Mouse (Mus musculus) neural tube, embryonic 15.5 days (tissue): ENCODE measurements around the gene Slc24a3. TPM values are rescaled to one million over a fixed set of nuclear protein-coding genes. Genes with fewer than 3 reads are reported as not detected.

Experiments
- ATAC-seq: fragments of 200-750 bp; cut with Nextera tagmentation; 2 replicates; pipeline ENCODE4 v1.8.0; 2017; ENCODE audit warnings: mild to moderate bottlenecking, moderate TSS enrichment, moderate library complexity; ENCODE audit not compliant: low FRiP score
- H3K27ac ChIP-seq: fragments of 300-500 bp; sonication (generic); replicated peaks from 2 replicates; pipeline ENCODE4 v1.5.1; 2015; ENCODE audit warnings: mild to moderate bottlenecking, inconsistent platforms
- H3K27me3 ChIP-seq: fragments of 300-500 bp; sonication (generic); replicated peaks from 2 replicates; pipeline ENCODE4 v1.6.1; 2015; ENCODE audit warnings: inconsistent platforms
- H3K36me3 ChIP-seq: fragments of 300-500 bp; sonication (generic); 2 replicates; pipeline ENCODE4 v1.6.1; 2015; ENCODE audit warnings: inconsistent platforms
- H3K4me1 ChIP-seq: fragments of 300-500 bp; sonication (generic); 2 replicates; pipeline ENCODE4 v1.6.1; 2015; ENCODE audit warnings: inconsistent platforms
- H3K4me2 ChIP-seq: fragments of 300-500 bp; sonication (generic); 2 replicates; pipeline ENCODE4 v1.6.1; 2015; ENCODE audit warnings: inconsistent platforms, mild to moderate bottlenecking, moderate library complexity
- H3K4me3 ChIP-seq: fragments of 300-500 bp; sonication (generic); replicated peaks from 2 replicates; pipeline ENCODE4 v1.5.1; 2015; ENCODE audit warnings: mild to moderate bottlenecking, inconsistent platforms
- H3K9ac ChIP-seq: fragments of 300-500 bp; sonication (generic); replicated peaks from 2 replicates; pipeline ENCODE4 v1.6.1; 2015; ENCODE audit warnings: mild to moderate bottlenecking, inconsistent platforms
- H3K9me3 ChIP-seq: fragments of 300-500 bp; sonication (generic); replicated peaks from 2 replicates; pipeline ENCODE4 v1.6.1; 2016; ENCODE audit warnings: inconsistent platforms
- WGBS: fragments of 180-500 bp; shearing (Covaris S2); methylation state at CpG from one replicate; pipeline ENCODE4 v1.1.7; 2015; ENCODE audit warnings: mixed read lengths; 5-methylcytosine and 5-hydroxymethylcytosine counted together
- polyA plus RNA-seq: library from polyadenylated mRNA; unstranded; fragments of >200 nt; fragmentation: Nextera tagmentation; extraction: Ambion mirVana; gene quantifications from 2 replicates; pipeline ENCODE4 v1.2.1, GENCODE M21; 2015

The Slc24a3 gene
- polyA plus RNA-seq, 1 experiment from 2014 or later = 28.9 TPM

DNA sequence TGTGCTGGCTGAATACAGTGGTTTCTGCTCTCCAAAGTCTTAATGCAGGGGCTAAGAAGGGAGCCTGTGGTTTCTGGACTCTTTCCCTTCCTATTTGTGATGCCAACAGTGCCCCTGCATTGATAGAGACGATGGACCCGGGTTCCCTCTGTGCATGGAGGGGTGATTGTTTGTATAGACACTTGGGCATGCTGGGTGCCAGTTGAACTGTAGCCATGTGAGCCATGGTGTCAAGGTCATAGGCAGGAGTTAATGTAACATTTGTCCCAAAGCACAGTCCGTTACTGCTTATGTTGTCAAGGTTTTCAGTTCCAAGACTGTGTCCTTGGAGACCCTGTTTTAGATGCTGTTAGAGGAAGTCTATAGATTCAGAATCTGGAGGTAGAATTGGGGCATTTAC is 80.6 kb downstream of the Slc24a3 start:
- H3K4me1 ChIP-seq = no peaks in the 10 kb centered on the region
- WGBS = 74% methylated on average over 3 of the region's 3 CpGs
- H3K27ac ChIP-seq = no peak overlapping the region
- H3K36me3 ChIP-seq = no peaks in the 10 kb centered on the region
- no peaks in the 10 kb centered on the region for H3K27me3 ChIP-seq
- H3K4me3 ChIP-seq = no peak overlapping the region
- no peaks in the 10 kb centered on the region for H3K9me3 ChIP-seq
- H3K4me2 ChIP-seq = no peak overlapping the region
- peak; percentile 69 for ATAC-seq
- no peak overlapping the region for H3K9ac ChIP-seq

DNA sequence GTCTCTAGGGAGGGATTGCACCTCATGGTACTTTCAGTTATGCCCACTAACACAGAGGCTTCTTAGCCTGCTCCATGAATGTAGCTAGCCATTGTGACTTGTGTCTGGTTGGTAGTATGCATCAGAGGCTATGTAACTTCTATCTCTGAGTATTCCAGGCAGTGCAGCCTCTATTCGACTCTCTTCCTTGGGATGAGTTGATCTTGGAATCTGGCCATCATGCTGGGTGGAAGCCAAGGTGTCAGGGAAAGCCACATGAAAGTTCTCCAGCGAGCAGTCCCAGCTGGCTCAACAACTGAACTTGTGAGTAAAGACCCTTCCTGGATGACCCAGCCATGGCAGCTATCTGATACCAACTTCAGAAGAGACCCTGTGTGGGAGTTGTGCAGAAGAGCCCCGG is 89.8 kb downstream of the Slc24a3 start:
- no peaks in the 10 kb centered on the region for H3K4me1 ChIP-seq
- no peak overlapping the region for H3K4me2 ChIP-seq
- no peak overlapping the region for H3K4me3 ChIP-seq
- 78% methylated on average over 3 of the region's 3 CpGs for WGBS
- H3K9me3 ChIP-seq = no peaks in the 10 kb centered on the region
- H3K9ac ChIP-seq = no peak overlapping the region
- no peaks in the 10 kb centered on the region for H3K36me3 ChIP-seq
- no peak overlapping the region for H3K27ac ChIP-seq
- no peak for ATAC-seq
- H3K27me3 ChIP-seq = no peaks in the 10 kb centered on the region

DNA sequence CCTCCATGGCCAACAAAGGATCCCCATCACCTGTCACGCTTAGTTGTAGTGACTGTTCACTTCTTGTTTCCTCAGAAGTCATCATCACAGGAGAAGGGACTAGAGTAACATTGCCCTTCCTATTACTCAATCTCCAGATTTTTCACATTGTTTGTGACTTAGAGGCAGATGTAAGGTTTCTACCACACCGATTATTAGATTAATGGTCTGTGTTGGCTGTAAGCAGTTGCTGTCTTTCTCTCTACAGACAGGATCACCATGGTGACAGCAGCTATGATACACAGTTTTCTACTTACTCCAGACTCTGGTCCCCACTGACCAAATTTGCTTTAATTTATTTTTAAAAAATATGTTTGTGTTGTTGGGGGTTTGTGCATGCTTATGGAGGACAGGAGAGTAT is 90.3 kb downstream of the Slc24a3 start:
- Histone ChIP-seq H3K4me1 (no peaks in the 10 kb centered on the region), H3K4me3 (no peak overlapping the region), H3K27ac (no peak overlapping the region), H3K4me2 (no peak overlapping the region), H3K27me3 (no peaks in the 10 kb centered on the region), H3K9ac (no peak overlapping the region), H3K36me3 (no peaks in the 10 kb centered on the region), H3K9me3 (no peaks in the 10 kb centered on the region)
- WGBS = 91% methylated on average over 2 of the region's 2 CpGs
- no peak for ATAC-seq

DNA sequence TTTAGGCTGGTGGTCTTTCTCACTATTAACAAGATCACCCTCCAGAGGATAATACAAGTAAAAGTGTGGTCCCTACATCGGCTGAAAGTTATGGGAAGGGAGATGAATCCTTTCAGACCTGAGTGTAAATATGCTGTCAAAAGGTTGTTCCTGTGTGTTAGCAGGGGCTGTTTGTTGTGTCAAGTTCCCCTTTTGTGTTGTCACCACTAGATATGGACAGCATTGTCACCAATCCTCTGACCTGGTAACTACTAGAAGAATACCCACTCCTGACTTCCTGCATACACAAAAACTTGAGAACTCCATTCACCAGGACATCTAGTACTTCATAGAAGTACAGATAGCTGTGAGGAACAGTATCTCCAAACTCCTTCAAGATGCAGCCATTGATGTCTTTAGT is 93.0 kb downstream of the Slc24a3 start:
- no peaks in the 10 kb centered on the region for H3K4me1 ChIP-seq
- no peak for ATAC-seq
- no peak overlapping the region for H3K9ac ChIP-seq
- WGBS = 77% methylated on average over 1 of the region's 1 CpGs
- H3K9me3 ChIP-seq = no peaks in the 10 kb centered on the region
- H3K27me3 ChIP-seq = no peaks in the 10 kb centered on the region
- no peak overlapping the region for H3K4me3 ChIP-seq
- H3K36me3 ChIP-seq = no peaks in the 10 kb centered on the region
- no peak overlapping the region for H3K27ac ChIP-seq
- no peak overlapping the region for H3K4me2 ChIP-seq

DNA sequence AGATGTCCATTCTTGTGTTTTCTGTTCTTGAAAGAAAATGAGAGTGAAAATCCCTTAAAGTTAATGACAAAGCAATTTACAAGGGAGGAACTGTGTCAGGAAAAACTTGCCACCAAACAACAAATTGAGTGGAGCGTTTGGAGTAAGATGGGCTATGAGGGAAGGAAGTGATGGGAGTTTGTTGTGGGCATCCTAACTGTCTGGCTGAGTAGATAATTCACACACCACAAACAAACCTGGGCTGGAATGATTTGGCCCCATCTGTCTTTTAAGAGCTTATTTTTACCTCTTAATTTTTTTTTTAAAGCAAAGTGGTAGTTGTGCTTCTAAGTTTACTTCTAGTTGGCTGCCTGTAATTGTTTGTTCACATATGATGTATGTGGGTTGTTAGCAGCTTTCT is 94.6 kb downstream of the Slc24a3 start:
- H3K36me3 ChIP-seq = no peaks in the 10 kb centered on the region
- WGBS = 97% methylated on average over 1 of the region's 1 CpGs
- no peak overlapping the region for H3K27ac ChIP-seq
- H3K4me2 ChIP-seq = no peak overlapping the region
- H3K9me3 ChIP-seq = no peaks in the 10 kb centered on the region
- ATAC-seq = no peak
- no peaks in the 10 kb centered on the region for H3K27me3 ChIP-seq
- H3K4me1 ChIP-seq = no peaks in the 10 kb centered on the region
- no peak overlapping the region for H3K9ac ChIP-seq
- no peak overlapping the region for H3K4me3 ChIP-seq

DNA sequence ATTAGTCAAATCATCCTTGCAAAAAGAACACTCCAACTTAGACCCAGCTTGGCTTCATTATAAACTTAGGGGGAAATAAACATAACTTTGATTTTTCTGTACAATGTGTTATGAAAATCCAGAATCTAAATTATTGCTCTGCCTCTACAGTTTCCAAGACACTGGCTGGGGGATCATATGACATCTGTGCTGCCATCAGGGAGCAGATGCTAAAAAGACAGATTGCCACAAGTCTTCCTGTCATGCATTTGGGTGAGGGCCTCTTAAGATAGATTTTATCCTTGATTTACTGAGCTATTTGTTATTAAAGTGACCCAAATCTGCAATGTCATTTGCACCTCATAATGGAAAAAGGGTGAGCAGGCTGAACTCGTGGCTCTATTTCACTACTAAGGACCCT is 99.2 kb downstream of the Slc24a3 start:
- Histone ChIP-seq H3K4me1 (no peaks in the 10 kb centered on the region), H3K9me3 (no peaks in the 10 kb centered on the region), H3K27me3 (no peaks in the 10 kb centered on the region), H3K4me2 (no peak overlapping the region), H3K9ac (no peak overlapping the region), H3K27ac (no peak overlapping the region), H3K4me3 (no peak overlapping the region), H3K36me3 (no peaks in the 10 kb centered on the region)
- no peak for ATAC-seq
- 56% methylated on average over 1 of the region's 1 CpGs for WGBS

DNA sequence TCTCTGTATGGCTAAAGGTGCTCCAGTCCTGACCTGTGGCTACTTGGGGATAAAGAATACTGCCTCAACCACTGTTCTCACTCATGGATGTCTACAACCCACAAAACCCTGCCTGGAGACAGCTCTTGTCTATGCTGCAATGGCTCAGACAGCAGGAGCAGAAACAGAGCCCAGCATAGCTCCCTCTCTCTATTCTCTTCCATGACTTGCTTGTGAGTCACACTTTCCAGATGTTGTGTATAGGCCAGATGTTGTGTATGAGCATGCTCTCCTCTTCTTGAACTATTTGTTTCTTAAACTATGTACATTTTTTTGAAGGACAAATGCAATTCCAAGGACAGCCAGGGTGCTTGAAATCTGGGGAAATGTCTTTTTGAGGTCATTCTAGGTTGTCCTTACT is 101.4 kb downstream of the Slc24a3 start:
- H3K4me1 ChIP-seq = no peaks in the 10 kb centered on the region
- H3K4me3 ChIP-seq = no peak overlapping the region
- no peaks in the 10 kb centered on the region for H3K27me3 ChIP-seq
- no peak for ATAC-seq
- H3K9ac ChIP-seq = no peak overlapping the region
- no peaks in the 10 kb centered on the region for H3K9me3 ChIP-seq
- H3K27ac ChIP-seq = no peak overlapping the region
- H3K4me2 ChIP-seq = no peak overlapping the region
- no peaks in the 10 kb centered on the region for H3K36me3 ChIP-seq

DNA sequence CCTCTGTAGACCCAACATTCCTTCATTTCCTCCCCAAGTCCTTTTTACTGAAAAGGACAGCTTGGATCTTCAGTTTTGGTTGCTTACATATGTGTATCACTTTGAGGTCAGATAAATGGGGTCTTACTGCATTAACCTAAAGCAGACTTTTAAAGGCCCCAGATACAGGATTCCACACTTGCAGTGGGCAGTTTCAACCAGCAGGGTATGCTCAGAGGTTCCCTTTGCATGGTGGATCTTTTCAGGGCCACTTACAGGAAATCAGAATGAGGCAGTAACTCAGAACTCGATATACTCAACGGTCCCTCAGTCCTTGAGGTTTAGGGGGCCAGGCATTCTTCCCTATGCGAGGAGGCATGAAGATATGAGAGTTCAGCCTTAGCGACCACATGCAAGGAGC is 101.9 kb downstream of the Slc24a3 start:
- 83% methylated on average over 4 of the region's 4 CpGs for WGBS
- no peak overlapping the region for H3K4me2 ChIP-seq
- no peak overlapping the region for H3K4me3 ChIP-seq
- no peaks in the 10 kb centered on the region for H3K36me3 ChIP-seq
- no peak overlapping the region for H3K9ac ChIP-seq
- no peaks in the 10 kb centered on the region for H3K9me3 ChIP-seq
- no peak for ATAC-seq
- no peaks in the 10 kb centered on the region for H3K27me3 ChIP-seq
- H3K4me1 ChIP-seq = no peaks in the 10 kb centered on the region
- H3K27ac ChIP-seq = no peak overlapping the region

DNA sequence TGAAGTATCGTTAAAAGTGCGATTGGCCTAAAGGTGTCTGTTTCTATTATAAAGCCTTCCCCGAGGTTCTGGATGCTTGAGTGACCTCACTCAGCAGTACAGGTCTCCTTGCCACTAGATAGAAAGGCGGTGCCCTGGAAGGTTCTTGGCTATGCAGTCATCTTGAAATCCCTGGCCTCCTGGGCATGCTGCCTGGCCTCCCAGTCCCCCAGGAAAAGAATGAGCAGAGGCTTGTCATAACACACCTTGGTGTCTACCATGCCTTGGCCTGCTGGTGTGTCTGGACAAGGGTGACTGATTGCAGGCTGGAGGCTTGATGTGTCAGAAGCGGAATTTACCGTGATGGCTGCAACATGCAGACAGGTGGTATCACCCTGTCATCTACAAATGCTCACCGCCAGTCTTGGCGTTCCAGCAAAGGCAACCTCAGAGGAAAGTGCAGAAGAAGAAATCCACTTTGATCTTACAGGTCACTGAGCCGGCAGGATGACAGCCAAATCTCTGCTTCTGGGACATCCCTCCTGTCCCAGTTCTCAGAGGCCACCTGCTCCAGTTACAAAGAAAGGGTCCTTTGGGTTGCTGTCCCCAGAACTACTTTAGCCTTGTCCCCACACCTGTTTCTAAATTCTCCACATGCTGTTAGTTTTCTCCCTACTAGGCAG is 106.6 kb downstream of the Slc24a3 start:
- Histone ChIP-seq H3K4me3 (no peak overlapping the region), H3K27me3 (no peaks in the 10 kb centered on the region), H3K9ac (no peak overlapping the region), H3K4me2 (no peak overlapping the region), H3K4me1 (no peaks in the 10 kb centered on the region), H3K36me3 (no peaks in the 10 kb centered on the region), H3K9me3 (no peaks in the 10 kb centered on the region), H3K27ac (no peak overlapping the region)
- 92% methylated on average over 9 of the region's 9 CpGs for WGBS
- ATAC-seq = no peak

DNA sequence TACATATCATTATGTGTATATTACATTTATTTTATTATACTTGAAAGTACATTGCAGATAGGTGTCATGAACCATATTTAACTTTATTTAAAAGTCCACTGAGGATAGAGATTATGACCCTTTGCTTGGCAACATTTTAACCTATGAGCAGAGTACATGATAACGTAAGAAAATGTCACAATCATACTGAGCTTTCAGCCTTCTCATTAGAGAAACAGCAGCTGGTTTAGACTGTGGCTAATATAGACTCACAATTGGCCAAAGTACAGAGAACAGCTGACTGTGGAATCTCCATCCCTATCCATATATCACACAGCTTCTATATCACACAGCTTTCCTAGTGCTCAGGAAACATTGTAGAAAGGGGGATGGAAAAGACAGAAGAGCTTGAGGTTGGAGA is 111.8 kb downstream of the Slc24a3 start:
- no peak for ATAC-seq
- no peak overlapping the region for H3K4me2 ChIP-seq
- no peaks in the 10 kb centered on the region for H3K27me3 ChIP-seq
- no peak overlapping the region for H3K9ac ChIP-seq
- no peak overlapping the region for H3K4me3 ChIP-seq
- no peaks in the 10 kb centered on the region for H3K36me3 ChIP-seq
- H3K9me3 ChIP-seq = no peaks in the 10 kb centered on the region
- no peaks in the 10 kb centered on the region for H3K4me1 ChIP-seq
- 77% methylated on average over 1 of the region's 1 CpGs for WGBS
- no peak overlapping the region for H3K27ac ChIP-seq

DNA sequence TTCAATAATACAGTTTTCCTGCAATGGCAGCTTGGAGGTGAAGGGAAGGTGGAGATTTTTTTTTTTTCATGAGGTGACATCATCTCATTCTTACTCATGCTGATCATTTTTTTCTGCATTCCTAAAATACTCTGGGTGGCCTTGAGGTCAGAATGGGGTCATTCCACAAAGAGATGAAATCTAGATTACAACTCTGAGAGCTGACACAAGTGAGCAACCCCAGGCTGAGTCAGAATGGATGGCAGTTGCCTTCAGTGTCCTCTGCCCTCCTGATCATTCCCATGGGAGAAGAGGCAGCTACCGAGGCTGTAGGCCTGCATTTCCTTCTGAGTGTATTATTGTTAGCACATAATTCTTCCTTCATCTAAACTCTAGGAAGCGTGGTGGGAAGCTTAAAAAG is 116.2 kb downstream of the Slc24a3 start:
- Histone ChIP-seq H3K27me3 (no peaks in the 10 kb centered on the region), H3K4me2 (no peak overlapping the region), H3K9ac (no peak overlapping the region), H3K36me3 (no peaks in the 10 kb centered on the region), H3K4me1 (no peaks in the 10 kb centered on the region), H3K27ac (no peak overlapping the region), H3K4me3 (no peak overlapping the region), H3K9me3 (no peaks in the 10 kb centered on the region)
- WGBS = 63% methylated on average over 2 of the region's 2 CpGs
- no peak for ATAC-seq

DNA sequence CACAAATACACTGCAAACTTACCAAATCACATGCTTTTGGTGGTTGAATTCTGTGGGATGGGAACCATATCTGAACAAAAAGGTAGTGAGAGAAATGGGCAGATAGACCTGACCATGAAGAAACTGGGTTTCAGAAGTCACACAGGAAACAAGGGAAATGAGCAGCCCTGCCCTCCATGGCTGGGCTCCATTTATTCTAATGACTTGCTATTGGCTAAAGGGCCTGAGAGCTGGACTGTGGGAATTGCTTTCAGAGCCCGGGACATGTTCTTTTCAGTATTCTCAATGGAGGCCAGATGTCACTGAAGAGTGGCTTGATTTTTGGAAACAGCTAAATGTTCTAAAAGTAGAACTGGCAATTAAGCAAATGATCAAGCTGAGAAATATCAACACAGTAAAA is 120.9 kb downstream of the Slc24a3 start:
- Histone ChIP-seq H3K4me2 (no peak overlapping the region), H3K27ac (no peak overlapping the region), H3K27me3 (no peaks in the 10 kb centered on the region), H3K36me3 (no peaks in the 10 kb centered on the region), H3K4me1 (peaks cover 4% of the 10 kb centered on the region; the same call in 1 of the 2 replicates), H3K4me3 (no peak overlapping the region), H3K9me3 (no peaks in the 10 kb centered on the region), H3K9ac (no peak overlapping the region)
- WGBS = 50% methylated on average over 1 of the region's 1 CpGs
- peak; percentile 66; the same call in 1 of the 2 replicates for ATAC-seq

DNA sequence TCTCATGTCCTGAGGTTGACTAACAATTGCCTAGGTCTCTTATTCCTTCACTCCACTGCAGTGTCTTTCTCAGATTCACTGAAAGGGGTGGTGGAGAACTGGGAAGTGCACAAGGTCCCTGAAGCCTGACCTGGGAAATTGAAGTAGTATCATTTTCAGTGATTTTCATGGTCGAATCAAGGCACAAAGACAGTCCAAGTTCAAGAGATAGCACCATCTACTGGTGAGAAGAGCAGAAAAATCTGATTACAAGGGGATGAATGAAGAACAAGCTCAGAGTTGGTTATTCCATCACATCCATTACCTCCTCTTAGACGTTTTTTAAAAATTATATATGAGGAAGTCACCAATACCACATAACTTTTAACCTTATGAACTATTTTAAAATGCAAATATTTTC is 123.9 kb downstream of the Slc24a3 start:
- ATAC-seq = no peak
- WGBS = 31% methylated on average over 2 of the region's 2 CpGs
- H3K9ac ChIP-seq = no peak overlapping the region
- H3K9me3 ChIP-seq = no peaks in the 10 kb centered on the region
- no peak overlapping the region for H3K27ac ChIP-seq
- H3K4me3 ChIP-seq = no peak overlapping the region
- no peaks in the 10 kb centered on the region for H3K36me3 ChIP-seq
- no peaks in the 10 kb centered on the region for H3K27me3 ChIP-seq
- no peak overlapping the region for H3K4me2 ChIP-seq
- peaks cover 6% of the 10 kb centered on the region; the same call in 1 of the 2 replicates for H3K4me1 ChIP-seq
